Mouse (Mus musculus) kidney, embryonic 15.5 days (tissue): Measurements from ENCODE around the gene Slc9a9. TPM values are rescaled to one million over a fixed set of nuclear protein-coding genes. Genes with fewer than 3 reads are reported as not detected.
A peak's percentile ranks its signal among the peaks of the same experiment; 100 is the strongest.

ENCODE experiments used
- ATAC-seq: fragments of 200-750 bp; cut with Nextera tagmentation; replicated peaks from 2 replicates; pipeline ENCODE4 v1.8.0; 2017; ENCODE audit warnings: moderate TSS enrichment; ENCODE audit not compliant: low FRiP score
- H3K27ac ChIP-seq: fragments of 300-500 bp; sonication (generic); 2 replicates; pipeline ENCODE4 v1.5.1; 2015; ENCODE audit warnings: mild to moderate bottlenecking, inconsistent platforms
- H3K27me3 ChIP-seq: fragments of 300-500 bp; sonication (generic); 2 replicates; pipeline ENCODE4 v1.6.1; 2015; ENCODE audit warnings: inconsistent platforms
- H3K36me3 ChIP-seq: fragments of 300-500 bp; sonication (generic); 2 replicates; pipeline ENCODE4 v1.6.1; 2015; ENCODE audit warnings: inconsistent platforms
- H3K4me1 ChIP-seq: fragments of 300-500 bp; sonication (generic); 2 replicates; pipeline ENCODE4 v1.6.1; 2015; ENCODE audit warnings: inconsistent platforms
- H3K4me2 ChIP-seq: fragments of 300-500 bp; sonication (generic); 2 replicates; pipeline ENCODE4 v1.6.1; 2015; ENCODE audit warnings: moderate library complexity, mild to moderate bottlenecking, inconsistent platforms
- H3K4me3 ChIP-seq: fragments of 300-500 bp; sonication (generic); replicated peaks from 2 replicates; pipeline ENCODE4 v1.5.1; 2015; ENCODE audit warnings: mild to moderate bottlenecking, inconsistent platforms
- H3K9ac ChIP-seq: fragments of 300-500 bp; sonication (generic); 2 replicates; pipeline ENCODE4 v1.6.1; 2015; ENCODE audit warnings: mild to moderate bottlenecking, inconsistent platforms
- H3K9me3 ChIP-seq: fragments of 300-500 bp; sonication (generic); replicated peaks from 2 replicates; pipeline ENCODE4 v1.6.1; 2016; ENCODE audit warnings: inconsistent platforms
- WGBS: fragments of 180-500 bp; shearing (Covaris S2); methylation state at CpG from one replicate; pipeline ENCODE4 v1.1.7; 2015; ENCODE audit warnings: mixed read lengths; 5-methylcytosine and 5-hydroxymethylcytosine counted together
- polyA plus RNA-seq: library from polyadenylated mRNA; unstranded; fragments of >200 nt; fragmentation: Nextera tagmentation; extraction: Ambion mirVana; gene quantifications from 2 replicates; pipeline ENCODE4 v1.2.1, GENCODE M21; 2015

The Slc9a9 gene
- polyA plus RNA-seq, 1 experiment from 2014 or later, result 4.0 TPM

- Histone ChIP-seq H3K9ac (no peak overlapping the region), H3K4me3 (no peak overlapping the region), H3K4me2 (no peak overlapping the region), H3K27ac (no peak overlapping the region), H3K36me3 (no peaks in the 10 kb centered on the region), H3K9me3 (no peaks in the 10 kb centered on the region), H3K27me3 (no peaks in the 10 kb centered on the region), H3K4me1 (peaks cover 22% of the 10 kb centered on the region)
- WGBS, result 66% methylated on average over 5 of the region's 5 CpGs
- ATAC-seq, result no peak
These were observed 514.7 kb downstream of the Slc9a9 start for GRCm38 (mm10) chr9:95184453-95184852.

- H3K27me3 ChIP-seq, result no peaks in the 10 kb centered on the region
- H3K27ac ChIP-seq, result peak overlapping the region; percentile 60
- no peaks in the 10 kb centered on the region for H3K9me3 ChIP-seq
- H3K4me3 ChIP-seq, result no peak overlapping the region
- no peak overlapping the region for H3K4me2 ChIP-seq
- WGBS, result 79% methylated on average over 3 of the region's 3 CpGs
- ATAC-seq, result no peak
- H3K36me3 ChIP-seq, result no peaks in the 10 kb centered on the region
- H3K4me1 ChIP-seq, result peaks cover 22% of the 10 kb centered on the region
- no peak overlapping the region for H3K9ac ChIP-seq
These were observed 516.1 kb downstream of the Slc9a9 start for GRCm38 (mm10) chr9:95185840-95186239.

GRCm38 (mm10) chr9:95186386-95187289, 516.9 kb downstream of the Slc9a9 start:
- Histone ChIP-seq H3K4me2 (no peak overlapping the region), H3K27ac (peak overlapping the region; percentile 60), H3K27me3 (no peaks in the 10 kb centered on the region), H3K4me3 (no peak overlapping the region), H3K9ac (no peak overlapping the region), H3K36me3 (no peaks in the 10 kb centered on the region), H3K4me1 (peaks cover 17% of the 10 kb centered on the region), H3K9me3 (no peaks in the 10 kb centered on the region)
- no peak for ATAC-seq
- WGBS, result 40% methylated on average over 15 of the region's 15 CpGs

- H3K9ac ChIP-seq, result no peak overlapping the region
- no peak for ATAC-seq
- WGBS, result 62% methylated on average over 8 of the region's 8 CpGs
- H3K27me3 ChIP-seq, result no peaks in the 10 kb centered on the region
- H3K9me3 ChIP-seq, result no peaks in the 10 kb centered on the region
- peaks cover 19% of the 10 kb centered on the region for H3K4me1 ChIP-seq
- no peak overlapping the region for H3K4me2 ChIP-seq
- no peaks in the 10 kb centered on the region for H3K36me3 ChIP-seq
- no peak overlapping the region for H3K27ac ChIP-seq
- H3K4me3 ChIP-seq, result no peak overlapping the region
These were observed 518.9 kb downstream of the Slc9a9 start for GRCm38 (mm10) chr9:95188362-95189217.

- Histone ChIP-seq H3K4me3 (no peak overlapping the region), H3K27me3 (no peaks in the 10 kb centered on the region), H3K4me2 (no peak overlapping the region), H3K9ac (no peak overlapping the region), H3K4me1 (peaks cover 25% of the 10 kb centered on the region), H3K27ac (no peak overlapping the region), H3K9me3 (no peaks in the 10 kb centered on the region), H3K36me3 (no peaks in the 10 kb centered on the region)
- ATAC-seq, result no peak
- 87% methylated on average over 4 of the region's 4 CpGs for WGBS
These were observed 519.5 kb downstream of the Slc9a9 start for GRCm38 (mm10) chr9:95189218-95189605.

- no peak overlapping the region for H3K27ac ChIP-seq
- H3K9ac ChIP-seq, result no peak overlapping the region
- ATAC-seq, result no peak
- no peaks in the 10 kb centered on the region for H3K9me3 ChIP-seq
- H3K36me3 ChIP-seq, result no peaks in the 10 kb centered on the region
- peaks cover 22% of the 10 kb centered on the region for H3K4me1 ChIP-seq
- 60% methylated on average over 6 of the region's 6 CpGs for WGBS
- no peak overlapping the region for H3K4me2 ChIP-seq
- H3K4me3 ChIP-seq, result no peak overlapping the region
- no peaks in the 10 kb centered on the region for H3K27me3 ChIP-seq
These were observed 521.7 kb downstream of the Slc9a9 start for GRCm38 (mm10) chr9:95191442-95191841.

GRCm38 (mm10) chr9:95192901-95193532, 523.3 kb downstream of the Slc9a9 start:
- no peaks in the 10 kb centered on the region for H3K27me3 ChIP-seq
- ATAC-seq, result no peak

GRCm38 (mm10) chr9:95193672-95194071, 524.0 kb downstream of the Slc9a9 start:
- Histone ChIP-seq H3K4me1 (peaks cover 16% of the 10 kb centered on the region; the same call in 1 of the 2 replicates), H3K9ac (no peak overlapping the region), H3K4me2 (no peak overlapping the region), H3K27me3 (no peaks in the 10 kb centered on the region), H3K9me3 (no peaks in the 10 kb centered on the region), H3K36me3 (no peaks in the 10 kb centered on the region), H3K4me3 (no peak overlapping the region), H3K27ac (0 out of 2 replicates have a peak overlapping the region, but pooled peaks have one; percentile 41)
- ATAC-seq, result no peak
- 80% methylated on average over 3 of the region's 3 CpGs for WGBS

More at GRCm38 (mm10) chr9:95192901-95193532, 523.3 kb downstream of the Slc9a9 start:
- no peak overlapping the region for H3K4me3 ChIP-seq
- WGBS, result 69% methylated on average over 8 of the region's 8 CpGs
- H3K27ac ChIP-seq, result no peak overlapping the region
- H3K4me1 ChIP-seq, result peaks cover 16% of the 10 kb centered on the region; the same call in 1 of the 2 replicates
- no peaks in the 10 kb centered on the region for H3K9me3 ChIP-seq
- H3K4me2 ChIP-seq, result no peak overlapping the region
- H3K36me3 ChIP-seq, result no peaks in the 10 kb centered on the region
- no peak overlapping the region for H3K9ac ChIP-seq

GRCm38 (mm10) chr9:95194158-95194557, 524.4 kb downstream of the Slc9a9 start:
- peak; percentile 55 for ATAC-seq
- Histone ChIP-seq H3K9me3 (no peaks in the 10 kb centered on the region), H3K9ac (no peak overlapping the region), H3K4me2 (no peak overlapping the region), H3K4me1 (peaks cover 16% of the 10 kb centered on the region; the same call in 1 of the 2 replicates), H3K27me3 (no peaks in the 10 kb centered on the region), H3K27ac (0 out of 2 replicates have a peak overlapping the region, but pooled peaks have one; percentile 41), H3K36me3 (no peaks in the 10 kb centered on the region), H3K4me3 (no peak overlapping the region)
- WGBS, result 58% methylated on average over 5 of the region's 5 CpGs

- Histone ChIP-seq H3K4me1 (no peaks in the 10 kb centered on the region), H3K27me3 (no peaks in the 10 kb centered on the region), H3K9me3 (no peaks in the 10 kb centered on the region), H3K4me3 (no peak overlapping the region), H3K9ac (no peak overlapping the region), H3K4me2 (no peak overlapping the region), H3K36me3 (no peaks in the 10 kb centered on the region), H3K27ac (no peak overlapping the region)
- no peak for ATAC-seq
- WGBS, result 84% methylated on average over 7 of the region's 7 CpGs
These were observed 538.0 kb downstream of the Slc9a9 start for GRCm38 (mm10) chr9:95207661-95208060.

- no peak overlapping the region for H3K4me3 ChIP-seq
- H3K4me1 ChIP-seq, result no peaks in the 10 kb centered on the region
- H3K27me3 ChIP-seq, result no peaks in the 10 kb centered on the region
- H3K27ac ChIP-seq, result no peak overlapping the region
- no peak overlapping the region for H3K9ac ChIP-seq
- no peaks in the 10 kb centered on the region for H3K9me3 ChIP-seq
- H3K4me2 ChIP-seq, result no peak overlapping the region
- ATAC-seq, result no peak
- WGBS, result 79% methylated on average over 4 of the region's 4 CpGs
- no peaks in the 10 kb centered on the region for H3K36me3 ChIP-seq
These were observed 539.0 kb downstream of the Slc9a9 start for GRCm38 (mm10) chr9:95208681-95209080.
